In genomic region chr6:120614526-120614925, GRCm38 (mm10) we compare ENCODE assay signal across 13 mouse cellular contexts.
"Had no signal": no experiment of that assay in that cellular context is flagged by ENCODE, and none has a peak within 500 bp of the region (broad histone marks: within the 10 kb centered on the region; RNA-seq: fewer than 3 reads in every experiment).

No protein-coding gene starts in this region.

- H3K4me1 ChIP-seq: limb, embryonic 12.5 days; midbrain, embryonic 13.5 days; stomach, embryonic 15.5 days had no signal

- DNase-seq: lung, adult 2 months; lung, postnatal 36 days; right cerebral cortex, postnatal 14 days; thymus, adult 2 months; thymus, postnatal 25 days had no signal

- ATAC-seq: hindbrain, postnatal 0 days; liver, embryonic 12.5 days; lung, postnatal 0 days; midbrain, embryonic 13.5 days had no signal

- H3K27ac ChIP-seq: hindbrain, postnatal 0 days; kidney, postnatal 0 days; layer of hippocampus, adult 2 months; limb, embryonic 12.5 days; midbrain, embryonic 13.5 days; stomach, embryonic 15.5 days had no signal

- H3K27me3 ChIP-seq: liver, embryonic 12.5 days; midbrain, embryonic 13.5 days; stomach, embryonic 15.5 days had no signal

- H3K9ac ChIP-seq: limb, embryonic 12.5 days; liver, embryonic 12.5 days; midbrain, embryonic 13.5 days; stomach, embryonic 15.5 days had no signal

- H3K9me3 ChIP-seq: limb, embryonic 12.5 days; liver, embryonic 12.5 days; midbrain, embryonic 13.5 days; stomach, embryonic 15.5 days had no signal

- H3K4me2 ChIP-seq: limb, embryonic 12.5 days; liver, embryonic 12.5 days; midbrain, embryonic 13.5 days; stomach, embryonic 15.5 days had no signal

- H3K36me3 ChIP-seq: limb, embryonic 12.5 days; liver, embryonic 12.5 days; midbrain, embryonic 13.5 days; stomach, embryonic 15.5 days had no signal

- H3K4me3 ChIP-seq: layer of hippocampus, adult 2 months; limb, embryonic 12.5 days; liver, embryonic 12.5 days; midbrain, embryonic 13.5 days; stomach, embryonic 15.5 days had no signal
